Mouse (Mus musculus) small intestine, adult 2 months (tissue): ENCODE data around the gene Wnk4. TPM values are rescaled to one million over a fixed set of nuclear protein-coding genes. Genes with fewer than 3 reads are reported as not detected.

Source experiments
- H3K27ac ChIP-seq: fragments of 200-500 bp; 2 replicates; pipeline ENCODE4 v1.5.1; 2012; ENCODE audit warnings: low read depth, low read length, control low read depth, inconsistent platforms; ENCODE audit not compliant: insufficient read depth
- H3K27me3 ChIP-seq: fragments of 200-500 bp; 2 replicates; pipeline ENCODE4 v1.6.1; 2012; ENCODE audit warnings: mild to moderate bottlenecking, moderate library complexity, low read length, inconsistent platforms; ENCODE audit not compliant: control insufficient read depth, insufficient read depth
- H3K36me3 ChIP-seq: fragments of 200-500 bp; 2 replicates; pipeline ENCODE4 v1.6.1; 2012; ENCODE audit warnings: mild to moderate bottlenecking, low read length, control low read depth, inconsistent platforms; ENCODE audit not compliant: control insufficient read depth, insufficient read depth
- H3K4me1 ChIP-seq: fragments of 200-500 bp; 2 replicates; pipeline ENCODE4 v1.6.1; 2012; ENCODE audit warnings: low read length, inconsistent platforms, mixed read lengths; ENCODE audit not compliant: control insufficient read depth, insufficient read depth, insufficient read length
- H3K4me3 ChIP-seq: fragments of 200-500 bp; 2 replicates; pipeline ENCODE4 v1.5.1; 2012; ENCODE audit warnings: low read depth, mild to moderate bottlenecking, control low read depth, inconsistent platforms, low read length, moderate library complexity
- CTCF ChIP-seq: fragments of 200-500 bp; IDR thresholded peaks from 2 replicates; pipeline ENCODE4 v1.5.1; 2012; ENCODE audit warnings: low read depth, mild to moderate bottlenecking, control low read depth, inconsistent platforms, low read length, moderate library complexity, mixed read lengths; ENCODE audit not compliant: insufficient replicate concordance, insufficient read length; ENCODE audit errors: extremely low read depth
- POLR2A ChIP-seq: fragments of 200-500 bp; IDR thresholded peaks from 2 replicates; pipeline ENCODE4 v1.6.1; 2012; ENCODE audit warnings: low read depth, mild to moderate bottlenecking, control low read depth, inconsistent platforms, low read length, moderate library complexity
- WGBS: fragments of 180-500 bp; shearing (Covaris S2); methylation state at CpG from one replicate; pipeline ENCODE4 v1.1.7; 2018; 5-methylcytosine and 5-hydroxymethylcytosine counted together
- polyA plus RNA-seq: library from polyadenylated mRNA; depleted of rRNA; stranded (reverse); fragments of >200 nt; gene quantifications from 2 replicates; pipeline ENCODE4 v1.2.3, GENCODE M21; 2012

The Wnk4 gene
- polyA plus RNA-seq, 1 experiment, result 7.9 TPM

DNA sequence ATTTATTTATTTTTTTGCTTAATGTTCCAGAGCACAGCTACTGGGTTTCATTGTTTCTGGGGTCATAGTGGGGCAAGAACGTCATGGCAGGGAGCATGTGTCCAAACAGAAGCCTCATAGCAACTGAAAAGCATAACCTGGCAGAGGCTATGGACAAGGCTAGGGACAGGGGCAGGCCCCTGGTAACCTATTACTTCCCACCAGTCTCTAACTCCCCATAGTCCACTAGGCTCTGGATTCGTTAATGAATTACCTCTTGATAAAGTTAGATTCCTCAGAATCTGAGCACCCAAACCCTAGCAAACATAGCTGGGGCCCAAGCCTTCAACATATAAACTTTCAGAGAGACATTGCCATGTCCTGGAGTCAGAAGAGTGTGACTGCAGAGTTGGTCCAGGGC, 9.3 kb upstream of the Wnk4 start:
- H3K4me1 ChIP-seq, result peaks cover 8% of the 10 kb centered on the region
- no peaks in the 10 kb centered on the region for H3K36me3 ChIP-seq
- 66% methylated on average over 2 of the region's 2 CpGs for WGBS
- H3K27ac ChIP-seq, result no peak overlapping the region
- H3K4me3 ChIP-seq, result no peak overlapping the region
- H3K27me3 ChIP-seq, result peaks cover 4% of the 10 kb centered on the region; the same call in 1 of the 2 replicates
- TF ChIP-seq CTCF (no peak), POLR2A (no peak)

DNA sequence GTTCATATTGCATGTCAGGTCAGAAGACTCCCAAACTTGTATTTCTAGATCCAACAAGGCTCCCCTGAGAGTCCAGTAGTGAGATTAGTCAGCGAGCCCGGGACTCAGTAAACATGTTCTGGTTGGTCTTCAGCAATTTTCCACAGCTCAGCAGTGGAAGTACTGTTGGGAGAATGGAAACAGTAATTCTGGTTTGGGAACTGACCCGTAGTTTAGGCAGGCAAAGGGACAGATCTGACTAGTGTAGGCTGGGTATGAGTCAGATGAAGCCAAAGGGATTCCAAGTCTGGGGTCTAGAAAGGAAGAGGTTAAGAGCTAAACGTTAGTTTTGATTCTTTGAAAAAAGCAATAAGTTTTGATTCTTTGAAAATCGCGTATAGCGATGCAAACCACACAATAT, 7.4 kb upstream of the Wnk4 start:
- no peaks in the 10 kb centered on the region for H3K27me3 ChIP-seq
- H3K4me1 ChIP-seq, result peaks cover 4% of the 10 kb centered on the region; the same call in 1 of the 2 replicates
- H3K4me3 ChIP-seq, result peak overlapping the region; percentile 98
- TF ChIP-seq CTCF, result no peak
- WGBS, result 1% methylated on average over 7 of the region's 7 CpGs
- H3K27ac ChIP-seq, result peak overlapping the region; percentile 33
- H3K36me3 ChIP-seq, result peaks cover 4% of the 10 kb centered on the region; the same call in 1 of the 2 replicates

DNA sequence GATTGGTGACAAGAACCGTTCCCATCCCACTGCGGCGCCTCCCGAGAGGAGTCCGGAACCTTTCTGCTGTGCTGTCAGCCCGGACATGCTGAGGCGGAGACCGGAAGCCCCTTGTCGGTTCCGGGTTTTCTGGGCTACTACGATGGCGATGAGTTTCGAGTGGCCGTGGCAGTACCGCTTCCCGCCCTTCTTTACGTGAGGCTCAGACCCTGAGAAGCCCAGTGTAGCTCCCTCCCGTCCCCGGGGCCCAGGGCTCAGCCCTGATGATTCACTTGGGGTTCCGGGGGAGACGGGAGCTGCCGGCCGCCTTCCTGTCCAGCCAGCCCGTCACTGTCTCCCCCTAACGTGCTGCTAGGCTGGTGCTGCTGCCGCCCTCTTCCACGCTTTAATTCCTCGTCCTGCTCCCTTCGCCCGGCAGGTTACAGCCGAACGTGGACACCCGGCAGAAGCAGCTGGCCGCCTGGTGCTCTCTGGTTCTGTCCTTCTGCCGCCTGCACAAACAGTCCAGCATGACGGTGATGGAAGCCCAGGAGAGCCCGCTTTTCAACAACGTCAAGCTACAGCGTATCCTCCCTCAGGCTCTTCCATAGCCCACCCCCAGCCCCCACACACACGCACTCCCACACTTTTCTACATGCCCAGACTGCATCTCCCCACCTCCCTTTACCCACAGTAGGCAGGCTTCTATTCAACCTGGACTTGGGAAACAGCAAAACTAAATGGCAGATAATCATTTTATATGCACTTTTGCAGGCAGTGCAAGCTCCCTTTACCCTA, 6.6 kb upstream of the Wnk4 start, which contains the start of gene Vps25:
Vps25 (plus strand) TSS at position 95 of the 777 bp plus-strand sequence.
- TF ChIP-seq CTCF (no peak), POLR2A (peak; percentile 82)
- WGBS, result under 1% methylated on average over 40 of the region's 40 CpGs
- no peaks in the 10 kb centered on the region for H3K27me3 ChIP-seq
- peak within 1 kb of the TSS; percentile 98 for H3K4me3 ChIP-seq
- peaks cover 4% of the 10 kb centered on the region; the same call in 1 of the 2 replicates for H3K4me1 ChIP-seq
- H3K36me3 ChIP-seq, result peaks cover 9% of the 10 kb centered on the region
- peak within 1 kb of the TSS; percentile 71 for H3K27ac ChIP-seq

DNA sequence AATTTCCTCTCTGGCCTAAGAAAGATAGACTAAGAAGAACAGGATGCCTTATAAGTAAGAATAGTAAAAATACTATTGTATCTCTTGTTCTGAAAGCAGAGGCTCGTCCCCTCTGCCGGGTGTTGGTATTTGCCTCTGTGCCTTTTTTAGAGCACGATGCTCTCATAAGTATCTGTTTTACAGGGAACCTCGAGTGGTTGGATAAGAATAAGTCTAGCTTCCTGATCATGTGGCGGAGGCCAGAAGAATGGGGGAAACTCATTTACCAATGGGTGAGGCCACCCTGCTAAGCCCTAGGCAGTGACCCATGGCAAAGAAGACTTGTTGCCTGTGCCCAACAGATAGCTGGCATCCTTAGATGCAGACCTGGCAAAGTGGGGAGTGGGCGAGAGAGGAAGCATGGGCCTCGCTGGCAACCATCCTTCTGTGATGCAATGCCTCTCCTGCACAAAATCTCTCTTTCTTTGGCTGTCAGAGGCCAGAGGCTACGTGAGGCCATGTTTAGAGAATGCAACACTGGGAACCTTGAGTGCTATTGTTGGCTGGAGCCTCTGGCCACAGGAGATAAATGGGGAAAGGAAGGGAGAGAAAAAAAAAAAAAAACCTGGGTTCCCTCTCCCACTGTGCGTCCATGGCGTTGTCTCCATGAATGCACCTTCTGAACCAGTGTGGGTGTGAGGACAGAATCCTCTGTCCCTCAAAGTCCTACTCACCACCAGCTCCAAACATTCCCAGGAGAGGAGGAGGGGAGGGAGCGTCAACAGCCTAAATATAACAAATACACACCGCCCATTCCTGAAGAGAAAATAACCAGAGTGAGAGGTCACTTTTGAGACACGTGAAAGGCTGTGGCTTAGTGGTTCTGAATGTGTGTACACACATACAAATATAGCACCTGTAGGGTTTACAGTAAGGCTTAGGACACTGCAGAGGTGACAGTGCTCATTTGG, 4.3 kb upstream of the Wnk4 start:
- WGBS, result 90% methylated on average over 13 of the region's 13 CpGs
- Histone ChIP-seq H3K4me1 (peaks cover 13% of the 10 kb centered on the region), H3K4me3 (no peak overlapping the region), H3K27me3 (no peaks in the 10 kb centered on the region), H3K36me3 (peaks cover 11% of the 10 kb centered on the region), H3K27ac (no peak overlapping the region)
- TF ChIP-seq CTCF (no peak), POLR2A (no peak)

DNA sequence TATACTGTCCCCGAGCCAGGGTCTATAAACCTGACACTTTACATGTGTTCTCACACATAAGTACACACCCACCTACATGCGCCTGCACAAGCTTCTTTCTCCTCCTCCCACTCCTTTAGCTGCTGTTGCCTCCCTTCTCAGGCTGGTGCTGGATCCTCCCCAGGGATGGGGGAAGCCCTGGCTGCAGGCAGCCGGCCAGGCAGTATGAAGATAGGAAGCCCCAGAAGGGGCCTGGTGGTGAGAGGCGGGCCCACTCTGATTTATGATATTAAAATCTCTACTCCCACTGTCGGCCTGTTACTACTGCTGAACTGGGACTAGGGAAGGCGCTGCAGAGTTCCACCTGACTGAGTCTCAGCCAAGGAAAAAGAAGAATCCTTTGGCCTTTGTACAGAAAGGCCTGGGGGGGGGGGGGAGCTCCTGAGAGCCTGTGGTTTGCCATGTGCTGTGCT, 1.1 kb upstream of the Wnk4 start:
- no peak overlapping the region for H3K4me3 ChIP-seq
- peaks cover 11% of the 10 kb centered on the region for H3K36me3 ChIP-seq
- 19% methylated on average over 6 of the region's 6 CpGs for WGBS
- no peak for TF ChIP-seq POLR2A
- TF ChIP-seq CTCF, result no peak
- peaks cover 17% of the 10 kb centered on the region for H3K4me1 ChIP-seq
- peaks cover 13% of the 10 kb centered on the region for H3K27me3 ChIP-seq
- peak overlapping the region; percentile 15; the same call in 1 of the 2 replicates for H3K27ac ChIP-seq

DNA sequence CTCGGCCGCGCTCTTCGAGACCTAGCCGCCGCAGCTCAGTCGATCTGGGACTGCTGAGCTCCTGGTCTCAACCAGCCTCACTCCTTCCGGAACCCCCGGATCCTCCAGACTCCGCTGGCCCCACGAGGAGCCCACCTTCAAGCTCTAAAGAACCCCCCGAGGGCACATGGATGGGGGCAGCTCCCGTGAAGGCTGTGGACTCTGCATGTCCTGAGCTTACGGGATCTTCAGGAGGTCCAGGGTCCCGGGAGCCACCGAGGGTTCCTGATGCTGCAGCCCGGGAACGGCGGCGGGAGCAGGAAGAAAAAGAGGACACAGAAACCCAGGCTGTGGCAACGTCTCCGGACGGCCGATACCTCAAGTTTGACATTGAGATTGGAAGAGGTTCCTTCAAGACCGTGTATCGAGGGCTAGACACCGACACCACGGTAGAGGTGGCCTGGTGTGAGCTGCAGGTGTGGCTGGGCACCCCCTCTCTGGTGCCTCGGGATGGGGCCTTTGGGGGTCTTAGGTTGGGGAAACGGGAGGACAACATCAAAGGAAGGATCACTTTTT, 536 bp downstream of the Wnk4 start:
- no peak overlapping the region for H3K27ac ChIP-seq
- peaks cover 13% of the 10 kb centered on the region for H3K27me3 ChIP-seq
- H3K4me1 ChIP-seq, result peaks cover 17% of the 10 kb centered on the region
- under 1% methylated on average over 30 of the region's 30 CpGs for WGBS
- peak overlapping the region; percentile 68 for H3K4me3 ChIP-seq
- peaks cover 11% of the 10 kb centered on the region for H3K36me3 ChIP-seq
- TF ChIP-seq CTCF (no peak), POLR2A (no peak)
